Mouse (Mus musculus) stomach, embryonic 14.5 days (tissue): ENCODE measurements around the gene Sgo2a. TPM values are rescaled to one million over a fixed set of nuclear protein-coding genes. Genes with fewer than 3 reads are reported as not detected.

Experiments
- ATAC-seq: fragments of 200-750 bp; cut with Nextera tagmentation; 2 replicates; pipeline ENCODE4 v1.8.0; 2017; ENCODE audit warnings: low read depth, moderate TSS enrichment; ENCODE audit not compliant: insufficient number of reproducible peaks, insufficient read depth, low FRiP score
- H3K27ac ChIP-seq: fragments of 300-500 bp; sonication (generic); 2 replicates; pipeline ENCODE4 v1.5.1; 2014; ENCODE audit warnings: mild to moderate bottlenecking, low read length, moderate library complexity, mixed read lengths
- H3K27me3 ChIP-seq: fragments of 300-500 bp; sonication (generic); 2 replicates; pipeline ENCODE4 v1.6.1; 2014; ENCODE audit warnings: low read length, control low read depth, mixed read lengths; ENCODE audit not compliant: control insufficient read depth, insufficient read depth
- H3K36me3 ChIP-seq: fragments of 300-500 bp; sonication (generic); 2 replicates; pipeline ENCODE4 v1.6.1; 2014; ENCODE audit warnings: mild to moderate bottlenecking, control low read depth, low read length, moderate library complexity, mixed read lengths; ENCODE audit not compliant: control insufficient read depth, insufficient read depth
- H3K4me1 ChIP-seq: fragments of 300-500 bp; sonication (generic); 2 replicates; pipeline ENCODE4 v1.6.1; 2014; ENCODE audit warnings: low read length, control low read depth, mixed read lengths; ENCODE audit not compliant: control insufficient read depth, insufficient read depth
- H3K4me2 ChIP-seq: fragments of 300-500 bp; sonication (generic); replicated peaks from 2 replicates; pipeline ENCODE4 v1.6.1; 2014; ENCODE audit warnings: low read depth, low read length, control low read depth
- H3K4me3 ChIP-seq: fragments of 300-500 bp; sonication (generic); 2 replicates; pipeline ENCODE4 v1.5.1; 2014; ENCODE audit warnings: low read depth, low read length, control low read depth
- H3K9ac ChIP-seq: fragments of 300-500 bp; sonication (generic); replicated peaks from 2 replicates; pipeline ENCODE4 v1.6.1; 2014; ENCODE audit warnings: low read depth, mild to moderate bottlenecking, control low read depth, low read length, moderate library complexity, mixed read lengths
- H3K9me3 ChIP-seq: fragments of 300-500 bp; sonication (generic); 2 replicates; pipeline ENCODE4 v1.6.1; 2016; ENCODE audit warnings: low read depth, low read length, control low read depth; ENCODE audit not compliant: control insufficient read depth
- WGBS: fragments of 180-500 bp; shearing (Covaris S2); extraction: QIAGEN DNeasy Blood & Tissue Kit; methylation state at CpG from one replicate; pipeline ENCODE4 v1.1.7; 2014; 5-methylcytosine and 5-hydroxymethylcytosine counted together
- polyA plus RNA-seq: library from polyadenylated mRNA; unstranded; fragments of >200 nt; fragmentation: Nextera tagmentation; extraction: Ambion mirVana; gene quantifications from 2 replicates; pipeline ENCODE4 v1.2.1, GENCODE M21; 2014

Sgo2a gene
- polyA plus RNA-seq, 1 experiment from 2014 or later, result 20.4 TPM

- H3K36me3 ChIP-seq, result no peaks in the 10 kb centered on the region
- no peaks in the 10 kb centered on the region for H3K27me3 ChIP-seq
- H3K4me3 ChIP-seq, result no peak overlapping the region
- no peaks in the 10 kb centered on the region for H3K9me3 ChIP-seq
- ATAC-seq, result no peak
- no peak overlapping the region for H3K27ac ChIP-seq
- no peaks in the 10 kb centered on the region for H3K4me1 ChIP-seq
- H3K4me2 ChIP-seq, result no peak overlapping the region
- 70% methylated on average over 3 of the region's 3 CpGs for WGBS
- H3K9ac ChIP-seq, result no peak overlapping the region
Observed at GRCm38 (mm10) chr1:58065606-58066005, 69.8 kb downstream of the Sgo2a start.

GRCm38 (mm10) chr1:58069181-58069580, 73.4 kb downstream of the Sgo2a start:
- Histone ChIP-seq H3K4me3 (no peak overlapping the region), H3K27ac (no peak overlapping the region), H3K9me3 (no peaks in the 10 kb centered on the region), H3K4me2 (no peak overlapping the region), H3K4me1 (no peaks in the 10 kb centered on the region), H3K36me3 (no peaks in the 10 kb centered on the region), H3K9ac (no peak overlapping the region), H3K27me3 (no peaks in the 10 kb centered on the region)
- 62% methylated on average over 6 of the region's 6 CpGs for WGBS
- ATAC-seq, result no peak

DNA sequence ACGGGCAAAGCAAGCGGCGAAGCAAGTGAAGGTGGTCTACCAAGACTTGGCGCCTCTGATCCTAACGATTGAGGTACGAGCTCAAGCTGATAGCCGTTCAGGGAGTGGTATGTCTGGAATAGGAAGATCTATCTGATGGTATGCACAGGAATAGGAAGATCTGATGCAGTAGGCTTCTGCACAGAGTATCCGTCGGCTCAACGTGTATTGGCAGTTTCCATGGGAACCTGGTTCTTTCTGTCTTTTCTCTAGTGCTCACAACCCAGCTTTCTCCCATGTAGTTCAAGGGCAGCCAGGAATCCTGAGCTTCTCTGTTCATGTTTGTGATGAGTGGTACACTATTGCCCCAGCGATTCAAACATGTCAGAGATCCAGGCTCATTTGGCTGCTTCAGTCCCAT, 74.3 kb downstream of the Sgo2a start:
- Histone ChIP-seq H3K9me3 (no peaks in the 10 kb centered on the region), H3K27me3 (no peaks in the 10 kb centered on the region), H3K27ac (no peak overlapping the region), H3K36me3 (no peaks in the 10 kb centered on the region), H3K4me2 (no peak overlapping the region), H3K4me1 (no peaks in the 10 kb centered on the region), H3K4me3 (no peak overlapping the region), H3K9ac (no peak overlapping the region)
- ATAC-seq, result no peak
- 88% methylated on average over 11 of the region's 11 CpGs for WGBS

- H3K9me3 ChIP-seq, result no peaks in the 10 kb centered on the region
- no peak overlapping the region for H3K9ac ChIP-seq
- WGBS, result 79% methylated on average over 9 of the region's 9 CpGs
- no peaks in the 10 kb centered on the region for H3K4me1 ChIP-seq
- H3K4me2 ChIP-seq, result no peak overlapping the region
- H3K4me3 ChIP-seq, result no peak overlapping the region
- H3K36me3 ChIP-seq, result no peaks in the 10 kb centered on the region
- no peak for ATAC-seq
- no peaks in the 10 kb centered on the region for H3K27me3 ChIP-seq
- H3K27ac ChIP-seq, result no peak overlapping the region
Observed at GRCm38 (mm10) chr1:58071006-58071405, 75.2 kb downstream of the Sgo2a start.

DNA sequence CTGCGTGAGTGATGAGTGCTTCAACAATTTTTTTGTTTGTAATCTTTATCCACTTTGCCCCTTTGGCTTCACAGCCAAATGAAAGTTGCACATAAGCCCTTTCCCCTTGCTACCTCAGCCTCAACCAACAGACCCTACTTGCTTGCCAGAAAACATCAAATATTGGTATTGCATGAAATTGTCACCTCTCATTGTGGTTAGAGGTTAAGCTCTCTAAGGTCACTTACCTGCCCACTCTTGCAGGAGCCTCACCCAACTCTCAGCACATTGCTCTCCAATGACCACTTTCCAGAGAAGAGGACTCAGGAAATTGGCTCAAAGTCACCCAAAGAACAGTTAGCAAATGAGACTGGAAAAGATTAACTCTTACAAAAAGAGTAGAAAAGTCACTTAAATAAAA, 75.7 kb downstream of the Sgo2a start:
- 67% methylated on average over 1 of the region's 1 CpGs for WGBS
- no peaks in the 10 kb centered on the region for H3K36me3 ChIP-seq
- H3K9ac ChIP-seq, result no peak overlapping the region
- ATAC-seq, result no peak
- no peak overlapping the region for H3K4me3 ChIP-seq
- H3K9me3 ChIP-seq, result no peaks in the 10 kb centered on the region
- H3K4me2 ChIP-seq, result no peak overlapping the region
- H3K27ac ChIP-seq, result no peak overlapping the region
- no peaks in the 10 kb centered on the region for H3K4me1 ChIP-seq
- H3K27me3 ChIP-seq, result no peaks in the 10 kb centered on the region

GRCm38 (mm10) chr1:58072416-58072815, 76.6 kb downstream of the Sgo2a start:
- Histone ChIP-seq H3K4me1 (no peaks in the 10 kb centered on the region), H3K27ac (no peak overlapping the region)

GRCm38 (mm10) chr1:58072991-58073730, 77.4 kb downstream of the Sgo2a start:
- Histone ChIP-seq H3K27ac (no peak overlapping the region), H3K36me3 (no peaks in the 10 kb centered on the region), H3K9me3 (no peaks in the 10 kb centered on the region), H3K4me2 (no peak overlapping the region), H3K4me1 (no peaks in the 10 kb centered on the region), H3K4me3 (no peak overlapping the region), H3K27me3 (no peaks in the 10 kb centered on the region), H3K9ac (no peak overlapping the region)
- 75% methylated on average over 12 of the region's 12 CpGs for WGBS
- no peak for ATAC-seq

More at GRCm38 (mm10) chr1:58072416-58072815, 76.6 kb downstream of the Sgo2a start:
- H3K4me2 ChIP-seq, result no peak overlapping the region
- H3K4me3 ChIP-seq, result no peak overlapping the region
- no peaks in the 10 kb centered on the region for H3K27me3 ChIP-seq
- H3K9me3 ChIP-seq, result no peaks in the 10 kb centered on the region
- H3K9ac ChIP-seq, result no peak overlapping the region
- no peak for ATAC-seq
- no peaks in the 10 kb centered on the region for H3K36me3 ChIP-seq
- 46% methylated on average over 2 of the region's 2 CpGs for WGBS

DNA sequence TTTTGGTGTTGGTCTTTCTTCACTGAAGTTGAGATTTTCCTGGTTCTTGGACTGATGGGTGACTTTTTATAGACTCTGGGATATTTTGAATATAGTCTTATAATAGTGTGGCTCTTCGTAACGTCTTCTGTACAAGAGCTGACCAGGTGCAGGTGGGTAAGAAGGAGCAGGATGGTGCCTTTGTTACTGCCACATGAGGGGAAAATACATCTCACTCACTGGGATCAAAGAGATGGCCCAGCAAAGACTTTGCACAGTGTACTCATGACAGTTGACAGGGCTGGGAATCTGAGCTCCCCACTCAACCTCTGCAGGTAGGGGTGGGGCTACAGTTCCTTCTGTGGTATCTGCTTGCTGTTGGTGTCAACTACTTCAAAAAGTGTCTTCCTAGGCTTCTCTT, 78.5 kb downstream of the Sgo2a start:
- no peak for ATAC-seq
- H3K27ac ChIP-seq, result no peak overlapping the region
- H3K9me3 ChIP-seq, result no peaks in the 10 kb centered on the region
- H3K27me3 ChIP-seq, result no peaks in the 10 kb centered on the region
- H3K4me3 ChIP-seq, result no peak overlapping the region
- 97% methylated on average over 2 of the region's 2 CpGs for WGBS
- no peaks in the 10 kb centered on the region for H3K36me3 ChIP-seq
- H3K4me2 ChIP-seq, result no peak overlapping the region
- H3K4me1 ChIP-seq, result no peaks in the 10 kb centered on the region
- H3K9ac ChIP-seq, result no peak overlapping the region
